Mouse (Mus musculus): ENCODE measurements around the gene Mcts1. TPM values are rescaled to one million over a fixed set of nuclear protein-coding genes. Genes with fewer than 3 reads are reported as not detected.

Gene Mcts1
- polyA plus RNA-seq, 1 experiment from 2014 or later, result 86.0 TPM

- 44% methylated on average over 4 of the region's 4 CpGs for WGBS
- no peak overlapping the region for H3K4me3 ChIP-seq (ENCODE audit: low read depth, low read length)
- no peak overlapping the region for H3K27ac ChIP-seq (ENCODE audit: low read depth)
- H3K9ac ChIP-seq (ENCODE audit: low read length), result no peak overlapping the region
- H3K4me2 ChIP-seq (ENCODE audit: low read length), result no peak overlapping the region
- no peaks in the 10 kb centered on the region for H3K4me1 ChIP-seq (replicated peaks; ENCODE audit: control insufficient read depth, insufficient read depth, low read length)
- H3K27me3 ChIP-seq (replicated peaks; ENCODE audit: control insufficient read depth, insufficient read depth, low read length), result no peaks in the 10 kb centered on the region
- ATAC-seq (replicated peaks; ENCODE audit: low FRiP score, low TSS enrichment, low read depth) (no peak), DNase-seq (ENCODE audit: low spot score) (no peak)
- H3K9me3 ChIP-seq (ENCODE audit: control insufficient read depth, low read length), result no peaks in the 10 kb centered on the region
- no peaks in the 10 kb centered on the region for H3K36me3 ChIP-seq (ENCODE audit: control insufficient read depth, insufficient read depth, low read length)
Measured at GRCm38 (mm10) chrX:38642183-38642582, 41.8 kb downstream of the Mcts1 start.

GRCm38 (mm10) chrX:38650404-38651039 lies 50.1 kb downstream of the Mcts1 start:
- Histone ChIP-seq H3K9ac (ENCODE audit: low read length) (no peak overlapping the region), H3K27ac (ENCODE audit: low read depth) (no peak overlapping the region), H3K4me3 (ENCODE audit: low read depth, low read length) (no peak overlapping the region), H3K4me1 (replicated peaks; ENCODE audit: control insufficient read depth, insufficient read depth, low read length) (no peaks in the 10 kb centered on the region), H3K4me2 (ENCODE audit: low read length) (no peak overlapping the region), H3K9me3 (ENCODE audit: control insufficient read depth, low read length) (no peaks in the 10 kb centered on the region), H3K36me3 (ENCODE audit: control insufficient read depth, insufficient read depth, low read length) (no peaks in the 10 kb centered on the region), H3K27me3 (replicated peaks; ENCODE audit: control insufficient read depth, insufficient read depth, low read length) (no peaks in the 10 kb centered on the region)
- DNase-seq (ENCODE audit: low spot score) (no peak), ATAC-seq (replicated peaks; ENCODE audit: low FRiP score, low TSS enrichment, low read depth) (no peak)
- 61% methylated on average over 9 of the region's 9 CpGs for WGBS

- 43% methylated on average over 5 of the region's 7 CpGs for WGBS
- Histone ChIP-seq H3K27me3 (replicated peaks; ENCODE audit: control insufficient read depth, insufficient read depth, low read length) (no peaks in the 10 kb centered on the region), H3K36me3 (ENCODE audit: control insufficient read depth, insufficient read depth, low read length) (no peaks in the 10 kb centered on the region), H3K4me3 (ENCODE audit: low read depth, low read length) (no peak overlapping the region), H3K27ac (ENCODE audit: low read depth) (no peak overlapping the region), H3K9me3 (ENCODE audit: control insufficient read depth, low read length) (no peaks in the 10 kb centered on the region), H3K9ac (ENCODE audit: low read length) (no peak overlapping the region), H3K4me2 (ENCODE audit: low read length) (no peak overlapping the region), H3K4me1 (replicated peaks; ENCODE audit: control insufficient read depth, insufficient read depth, low read length) (no peaks in the 10 kb centered on the region)
- no peak for DNase-seq (ENCODE audit: low spot score)
- ATAC-seq (replicated peaks; ENCODE audit: low FRiP score, low TSS enrichment, low read depth), result no peak
Measured at GRCm38 (mm10) chrX:38651167-38651566, 50.8 kb downstream of the Mcts1 start.

GRCm38 (mm10) chrX:38653181-38653580 lies 52.8 kb downstream of the Mcts1 start:
- WGBS, result 63% methylated on average over 1 of the region's 1 CpGs
- no peak overlapping the region for H3K4me2 ChIP-seq (ENCODE audit: low read length)

GRCm38 (mm10) chrX:38654681-38655080 lies 54.3 kb downstream of the Mcts1 start:
- no peak for ATAC-seq (replicated peaks; ENCODE audit: low FRiP score, low TSS enrichment, low read depth)
- no peak for DNase-seq (ENCODE audit: low spot score)
- H3K36me3 ChIP-seq (ENCODE audit: control insufficient read depth, insufficient read depth, low read length), result no peaks in the 10 kb centered on the region
- no peak overlapping the region for H3K27ac ChIP-seq (ENCODE audit: low read depth)
- no peaks in the 10 kb centered on the region for H3K9me3 ChIP-seq (ENCODE audit: control insufficient read depth, low read length)
- no peak overlapping the region for H3K4me3 ChIP-seq (ENCODE audit: low read depth, low read length)
- H3K27me3 ChIP-seq (replicated peaks; ENCODE audit: control insufficient read depth, insufficient read depth, low read length), result no peaks in the 10 kb centered on the region
- no peaks in the 10 kb centered on the region for H3K4me1 ChIP-seq (replicated peaks; ENCODE audit: control insufficient read depth, insufficient read depth, low read length)
- WGBS, result 81% methylated on average over 5 of the region's 5 CpGs
- no peak overlapping the region for H3K4me2 ChIP-seq (ENCODE audit: low read length)
- no peak overlapping the region for H3K9ac ChIP-seq (ENCODE audit: low read length)

More at GRCm38 (mm10) chrX:38653181-38653580, 52.8 kb downstream of the Mcts1 start:
- ATAC-seq (replicated peaks; ENCODE audit: low FRiP score, low TSS enrichment, low read depth) (no peak), DNase-seq (ENCODE audit: low spot score) (no peak)
- Histone ChIP-seq H3K9ac (ENCODE audit: low read length) (no peak overlapping the region), H3K36me3 (ENCODE audit: control insufficient read depth, insufficient read depth, low read length) (no peaks in the 10 kb centered on the region), H3K27me3 (replicated peaks; ENCODE audit: control insufficient read depth, insufficient read depth, low read length) (no peaks in the 10 kb centered on the region), H3K27ac (ENCODE audit: low read depth) (no peak overlapping the region), H3K9me3 (ENCODE audit: control insufficient read depth, low read length) (no peaks in the 10 kb centered on the region), H3K4me1 (replicated peaks; ENCODE audit: control insufficient read depth, insufficient read depth, low read length) (no peaks in the 10 kb centered on the region), H3K4me3 (ENCODE audit: low read depth, low read length) (no peak overlapping the region)

GRCm38 (mm10) chrX:38656206-38656883 lies 56.0 kb downstream of the Mcts1 start:
- no peak overlapping the region for H3K4me3 ChIP-seq (ENCODE audit: low read depth, low read length)
- no peak overlapping the region for H3K27ac ChIP-seq (ENCODE audit: low read depth)
- WGBS, result 69% methylated on average over 4 of the region's 4 CpGs
- no peaks in the 10 kb centered on the region for H3K9me3 ChIP-seq (ENCODE audit: control insufficient read depth, low read length)
- H3K9ac ChIP-seq (ENCODE audit: low read length), result no peak overlapping the region
- H3K36me3 ChIP-seq (ENCODE audit: control insufficient read depth, insufficient read depth, low read length), result no peaks in the 10 kb centered on the region
- no peaks in the 10 kb centered on the region for H3K27me3 ChIP-seq (replicated peaks; ENCODE audit: control insufficient read depth, insufficient read depth, low read length)
- no peak overlapping the region for H3K4me2 ChIP-seq (ENCODE audit: low read length)
- DNase-seq (ENCODE audit: low spot score) (no peak), ATAC-seq (replicated peaks; ENCODE audit: low FRiP score, low TSS enrichment, low read depth) (no peak)
- no peaks in the 10 kb centered on the region for H3K4me1 ChIP-seq (replicated peaks; ENCODE audit: control insufficient read depth, insufficient read depth, low read length)

Other genes with a start within 250 kb of the Mcts1 start
- gene Lamp2, start 144.1 kb upstream of the Mcts1 start, polyA plus RNA-seq (2014; fragmentation: Nextera tagmentation; extraction: Ambion mirVana), result 131 and 144 TPM in 2 replicates
- 38.3 and 39.0 TPM in 2 replicates for gene Cul4b, start 24.4 kb upstream of the Mcts1 start, polyA plus RNA-seq (2014; fragmentation: Nextera tagmentation; extraction: Ambion mirVana)
- 42.0 and 46.4 TPM in 2 replicates for gene C1galt1c1, start 34.5 kb downstream of the Mcts1 start, polyA plus RNA-seq (2014; fragmentation: Nextera tagmentation; extraction: Ambion mirVana)
- gene 6030498E09Rik, start 172.1 kb downstream of the Mcts1 start, polyA plus RNA-seq (2014; fragmentation: Nextera tagmentation; extraction: Ambion mirVana), result 0.14 TPM in 1 of 2 replicates, not detected in the other